Mouse (Mus musculus) limb, embryonic 13.5 days (tissue): ENCODE data around the gene Fam71f1. TPM values are rescaled to one million over a fixed set of nuclear protein-coding genes. Genes with fewer than 3 reads are reported as not detected.
A peak's percentile ranks its signal among the peaks of the same experiment; 100 is the strongest.

ENCODE experiments used
- ATAC-seq: fragments of 200-750 bp; cut with Nextera tagmentation; 2 replicates; pipeline ENCODE4 v1.8.0; 2017; ENCODE audit warnings: low read depth, moderate number of reproducible peaks, moderate TSS enrichment; ENCODE audit not compliant: low FRiP score
- H3K27ac ChIP-seq: fragments of 300-500 bp; sonication (generic); 2 replicates; pipeline ENCODE4 v1.5.1; 2015; ENCODE audit warnings: inconsistent platforms, mild to moderate bottlenecking, moderate library complexity
- H3K27me3 ChIP-seq: fragments of 300-500 bp; sonication (generic); 2 replicates; pipeline ENCODE4 v1.6.1; 2015; ENCODE audit warnings: mild to moderate bottlenecking, inconsistent platforms
- H3K36me3 ChIP-seq: fragments of 300-500 bp; sonication (generic); 2 replicates; pipeline ENCODE4 v1.6.1; 2015; ENCODE audit warnings: inconsistent platforms, mild to moderate bottlenecking, moderate library complexity
- H3K4me1 ChIP-seq: fragments of 300-500 bp; sonication (generic); 2 replicates; pipeline ENCODE4 v1.6.1; 2015; ENCODE audit warnings: inconsistent platforms
- H3K4me2 ChIP-seq: fragments of 300-500 bp; sonication (generic); replicated peaks from 2 replicates; pipeline ENCODE4 v1.6.1; 2015; ENCODE audit warnings: inconsistent platforms, mild to moderate bottlenecking, moderate library complexity
- H3K4me3 ChIP-seq: fragments of 300-500 bp; sonication (generic); 2 replicates; pipeline ENCODE4 v1.5.1; 2015; ENCODE audit warnings: moderate library complexity, mild to moderate bottlenecking, inconsistent platforms
- H3K9ac ChIP-seq: fragments of 300-500 bp; sonication (generic); 2 replicates; pipeline ENCODE4 v1.6.1; 2015; ENCODE audit warnings: mild to moderate bottlenecking, inconsistent platforms
- H3K9me3 ChIP-seq: fragments of 300-500 bp; sonication (generic); 2 replicates; pipeline ENCODE4 v1.6.1; 2016; ENCODE audit warnings: inconsistent platforms
- WGBS: fragments of 180-500 bp; shearing (Covaris S2); methylation state at CpG from one replicate; pipeline ENCODE4 v1.1.7; 2015; 5-methylcytosine and 5-hydroxymethylcytosine counted together
- polyA plus RNA-seq: library from polyadenylated mRNA; unstranded; fragments of >200 nt; fragmentation: Nextera tagmentation; extraction: Ambion mirVana; gene quantifications from 2 replicates; pipeline ENCODE4 v1.2.1, GENCODE M21; 2015

Gene Fam71f1
- polyA plus RNA-seq, 1 experiment from 2014 or later, result 0.14 TPM

DNA sequence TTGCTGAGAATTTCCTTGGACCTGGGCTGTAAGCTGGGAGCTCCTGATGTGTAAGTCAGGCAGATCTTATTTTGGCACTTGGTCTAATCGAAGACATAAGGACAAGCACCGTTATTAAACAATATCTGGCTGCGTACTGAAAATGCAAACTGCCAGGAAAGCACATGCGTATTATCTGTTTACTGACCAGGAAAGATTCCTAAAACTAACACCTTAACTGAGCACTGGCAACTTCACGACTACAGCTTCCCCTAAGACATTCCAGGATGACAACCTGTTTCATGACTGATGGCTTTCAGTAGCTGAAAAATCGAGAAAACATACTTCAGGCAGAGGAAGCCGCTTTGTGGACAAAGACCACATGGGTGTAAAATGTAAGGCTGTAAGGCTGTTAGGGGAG, 28.2 kb downstream of the Fam71f1 start:
- ATAC-seq, result no peak
- Histone ChIP-seq H3K4me2 (peak overlapping the region; percentile 76), H3K27ac (peak overlapping the region; percentile 91), H3K9ac (peak overlapping the region; percentile 74), H3K36me3 (no peaks in the 10 kb centered on the region), H3K27me3 (no peaks in the 10 kb centered on the region), H3K4me3 (peak overlapping the region; percentile 92), H3K4me1 (peaks cover 26% of the 10 kb centered on the region), H3K9me3 (no peaks in the 10 kb centered on the region)
- 34% methylated on average over 7 of the region's 7 CpGs for WGBS

DNA sequence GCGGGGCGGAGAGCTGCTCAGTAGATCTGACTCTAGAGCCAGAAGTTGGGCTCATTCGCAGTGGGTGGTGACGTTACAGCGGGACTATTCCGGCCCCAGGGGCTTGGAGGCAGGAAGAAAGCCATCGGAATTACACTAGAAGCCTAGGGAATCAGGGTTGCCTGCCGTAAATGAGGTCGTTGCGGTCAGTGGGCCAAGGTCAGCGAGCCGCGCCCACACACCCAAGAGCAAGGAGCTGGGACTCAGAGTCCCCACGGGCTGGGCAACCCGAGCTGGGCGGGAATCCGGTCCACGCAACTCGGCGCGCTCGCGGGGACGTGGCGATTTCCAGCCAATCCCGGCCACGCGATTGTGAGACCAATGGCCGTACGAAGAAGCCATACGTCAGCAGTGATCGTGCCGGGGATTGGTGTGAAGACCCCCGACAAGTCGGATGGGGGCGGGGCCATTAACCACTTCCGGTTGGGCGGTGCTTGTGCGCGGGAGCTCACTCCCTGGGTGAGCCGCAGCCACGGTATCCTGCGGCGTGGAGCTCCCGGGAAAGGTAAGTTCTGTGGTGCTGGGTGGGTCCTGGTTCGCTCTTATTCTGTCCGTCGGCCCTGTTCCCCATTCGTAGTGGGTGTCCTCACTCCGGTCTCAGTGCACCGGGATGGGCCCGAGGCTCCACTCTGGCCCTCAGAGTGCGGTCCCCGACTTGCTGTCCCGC, 28.9 kb downstream of the Fam71f1 start, which contains the start of gene Calu:
Calu (plus strand) TSS at position 405 of the 706 bp plus-strand sequence.
- Histone ChIP-seq H3K4me1 (peaks cover 26% of the 10 kb centered on the region), H3K4me3 (peak within 1 kb of the TSS; percentile 92), H3K27ac (peak within 1 kb of the TSS; percentile 91), H3K4me2 (peak within 1 kb of the TSS; percentile 76), H3K9ac (peak within 1 kb of the TSS; percentile 93), H3K27me3 (no peaks in the 10 kb centered on the region), H3K9me3 (no peaks in the 10 kb centered on the region), H3K36me3 (no peaks in the 10 kb centered on the region)
- ATAC-seq, result peak; percentile 100
- under 1% methylated on average over 55 of the region's 55 CpGs for WGBS

DNA sequence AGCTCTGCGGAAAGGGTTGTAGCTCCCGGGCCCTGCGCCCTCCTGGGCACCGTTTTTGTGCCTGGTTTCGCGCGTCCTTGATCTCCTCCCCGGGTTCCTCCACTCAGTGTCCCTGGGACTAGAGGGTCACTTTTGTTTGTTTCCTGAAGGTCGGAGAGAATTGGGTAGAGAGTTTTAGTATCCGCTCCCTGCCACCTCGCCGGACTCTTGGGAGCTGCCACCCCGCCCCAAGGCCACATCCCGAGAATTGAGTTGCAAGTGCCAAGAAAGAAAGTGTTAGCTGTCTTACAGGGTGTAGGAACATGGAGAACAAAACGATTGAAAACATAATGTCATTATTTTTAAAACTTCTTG, 29.4 kb downstream of the Fam71f1 start:
- ATAC-seq, result no peak; the same call in 1 of the 2 replicates
- H3K27ac ChIP-seq, result peak overlapping the region; percentile 81

DNA sequence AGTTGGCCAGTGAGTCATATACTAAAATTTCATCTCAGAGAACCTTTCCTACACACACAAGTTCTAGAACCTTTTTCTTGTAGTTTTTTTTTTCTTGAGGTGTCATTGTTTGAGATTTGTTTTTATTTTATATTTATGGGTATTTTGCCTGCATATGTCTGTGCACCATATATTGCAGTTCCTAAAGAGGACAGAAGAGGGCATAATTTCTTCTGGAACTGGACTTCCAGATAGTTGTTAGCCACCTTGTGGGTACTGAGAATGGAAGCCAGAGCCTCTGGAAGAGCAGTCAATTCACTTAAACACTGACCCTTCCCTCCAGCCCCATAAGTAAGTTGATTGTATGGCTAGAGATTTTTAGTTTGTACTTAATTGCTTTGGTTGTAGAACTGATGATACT, 32.7 kb downstream of the Fam71f1 start:
- ATAC-seq, result no peak
- Histone ChIP-seq H3K36me3 (peaks cover 6% of the 10 kb centered on the region), H3K9me3 (no peaks in the 10 kb centered on the region), H3K4me2 (no peak overlapping the region), H3K27ac (no peak overlapping the region), H3K27me3 (no peaks in the 10 kb centered on the region), H3K9ac (no peak overlapping the region), H3K4me1 (peaks cover 26% of the 10 kb centered on the region), H3K4me3 (no peak overlapping the region)

More for the DNA sequence above, 29.4 kb downstream of the Fam71f1 start:
- Histone ChIP-seq H3K9ac (peak overlapping the region; percentile 93), H3K4me1 (peaks cover 26% of the 10 kb centered on the region), H3K4me2 (peak overlapping the region; percentile 71), H3K4me3 (peak overlapping the region; percentile 92), H3K27me3 (no peaks in the 10 kb centered on the region), H3K9me3 (no peaks in the 10 kb centered on the region), H3K36me3 (no peaks in the 10 kb centered on the region)
- WGBS, result under 1% methylated on average over 15 of the region's 15 CpGs

DNA sequence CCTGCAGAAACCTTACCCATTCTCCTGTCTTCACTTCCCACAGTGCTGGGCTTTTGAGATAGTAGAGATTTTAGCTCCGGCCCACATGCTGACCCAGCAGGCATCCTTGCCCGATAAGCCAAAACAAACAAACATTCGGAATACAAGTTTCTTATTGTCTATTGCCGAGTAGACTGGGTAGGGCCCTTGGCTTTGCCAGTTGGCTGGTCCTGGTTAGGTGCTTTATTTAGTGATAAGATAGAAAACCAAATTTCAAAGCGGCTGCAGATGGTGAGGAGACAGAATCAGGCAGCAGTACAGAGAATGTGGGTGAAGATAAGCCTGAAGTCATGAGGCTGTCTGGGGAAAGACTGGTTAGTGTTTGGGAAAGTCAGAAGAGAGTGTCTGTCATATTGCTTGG, 33.9 kb downstream of the Fam71f1 start:
- ATAC-seq, result no peak
- H3K27ac ChIP-seq, result no peak overlapping the region
- WGBS, result 75% methylated on average over 5 of the region's 5 CpGs

DNA sequence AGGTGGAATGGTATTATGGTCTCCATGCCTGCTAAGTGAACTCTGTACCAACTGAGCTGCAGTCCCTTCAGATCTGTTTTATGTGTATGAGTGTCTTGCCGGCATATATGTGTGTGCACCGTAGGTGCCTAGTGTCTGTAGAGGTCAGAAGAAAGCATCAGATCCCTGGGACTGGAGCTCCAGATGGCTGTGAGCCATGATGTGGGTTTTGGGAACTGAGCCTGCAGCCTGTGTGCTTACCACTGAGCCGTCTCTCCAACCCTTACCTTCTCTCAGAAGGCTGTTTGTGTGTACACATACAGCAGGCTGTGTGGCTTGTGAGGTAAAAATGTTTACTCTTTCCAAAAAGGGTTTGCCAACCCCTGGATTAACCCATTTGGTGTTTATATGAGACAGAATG, 40.4 kb downstream of the Fam71f1 start:
- H3K4me1 ChIP-seq, result peaks cover 22% of the 10 kb centered on the region
- 91% methylated on average over 3 of the region's 3 CpGs for WGBS
- H3K9me3 ChIP-seq, result no peaks in the 10 kb centered on the region
- no peak overlapping the region for H3K4me2 ChIP-seq
- H3K27me3 ChIP-seq, result no peaks in the 10 kb centered on the region
- ATAC-seq, result no peak
- peaks cover 48% of the 10 kb centered on the region for H3K36me3 ChIP-seq
- no peak overlapping the region for H3K27ac ChIP-seq
- no peak overlapping the region for H3K4me3 ChIP-seq
- H3K9ac ChIP-seq, result no peak overlapping the region

More for the DNA sequence above, 33.9 kb downstream of the Fam71f1 start:
- H3K9ac ChIP-seq, result no peak overlapping the region
- no peaks in the 10 kb centered on the region for H3K9me3 ChIP-seq
- H3K4me3 ChIP-seq, result no peak overlapping the region
- H3K27me3 ChIP-seq, result no peaks in the 10 kb centered on the region
- H3K4me1 ChIP-seq, result peaks cover 20% of the 10 kb centered on the region
- peaks cover 17% of the 10 kb centered on the region for H3K36me3 ChIP-seq
- H3K4me2 ChIP-seq, result no peak overlapping the region

DNA sequence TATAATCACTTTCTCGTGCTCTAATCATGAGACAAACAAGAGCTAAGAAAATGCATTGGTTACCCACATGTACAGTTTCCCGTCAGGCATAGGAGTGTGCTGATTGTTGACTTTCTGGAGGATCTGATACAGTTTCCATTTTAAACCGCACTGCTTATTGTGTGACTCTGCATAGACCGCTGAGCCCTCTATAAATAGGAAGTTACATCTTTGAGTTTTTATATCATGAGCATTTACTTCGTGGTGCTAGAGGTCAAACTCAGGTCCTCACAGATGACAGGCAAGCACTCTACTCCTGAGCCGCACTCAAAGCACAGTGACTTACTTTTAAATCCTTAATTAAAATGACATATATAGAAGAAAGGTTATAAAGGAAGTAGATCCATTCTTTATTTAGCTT, 41.3 kb downstream of the Fam71f1 start:
- H3K4me1 ChIP-seq, result peaks cover 22% of the 10 kb centered on the region
- H3K27me3 ChIP-seq, result no peaks in the 10 kb centered on the region
- 82% methylated on average over 6 of the region's 6 CpGs for WGBS
- no peak for ATAC-seq
- H3K4me2 ChIP-seq, result no peak overlapping the region
- no peak overlapping the region for H3K9ac ChIP-seq
- no peak overlapping the region for H3K27ac ChIP-seq
- peaks cover 52% of the 10 kb centered on the region for H3K36me3 ChIP-seq
- no peak overlapping the region for H3K4me3 ChIP-seq
- no peaks in the 10 kb centered on the region for H3K9me3 ChIP-seq

DNA sequence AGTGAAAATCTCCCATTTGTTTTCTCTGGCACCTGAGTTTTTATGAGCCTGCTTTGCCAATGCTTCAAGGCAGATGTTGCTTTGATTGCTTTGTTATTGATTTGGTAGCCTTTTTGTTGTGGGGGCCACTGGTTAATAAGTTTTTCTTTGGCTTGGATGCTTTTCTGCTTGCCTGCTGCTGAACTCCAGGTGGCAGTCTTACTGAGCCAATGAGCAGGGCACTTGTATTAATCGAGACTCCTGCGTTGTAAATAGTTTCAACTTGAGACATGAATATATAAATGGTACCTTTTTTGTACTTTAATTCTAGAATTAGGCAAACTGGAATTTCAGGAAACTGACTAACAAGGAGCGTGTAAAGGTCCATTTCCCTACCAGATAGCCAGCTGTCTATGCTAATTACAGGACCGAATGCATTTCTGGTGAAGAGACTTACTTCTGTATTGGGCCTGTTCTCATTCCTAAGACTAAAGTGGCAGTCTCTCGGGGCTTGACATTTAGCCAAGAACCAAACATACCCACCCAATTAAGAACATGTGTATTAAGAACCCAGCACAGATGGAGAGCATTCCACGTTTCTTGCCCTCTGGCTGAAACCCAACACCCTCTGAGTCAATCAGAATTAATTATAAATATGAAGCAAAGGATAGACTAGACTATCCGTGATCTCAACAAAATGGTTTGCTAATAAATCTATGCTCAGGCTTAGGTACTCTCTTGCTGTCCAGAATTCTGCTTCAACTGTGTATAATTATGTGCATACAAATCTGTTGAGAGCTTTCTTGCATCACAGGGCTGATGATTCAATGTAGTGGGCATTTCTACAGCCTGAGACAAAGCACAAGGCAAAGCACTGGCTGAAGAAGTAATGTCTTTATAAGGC, 43.5 kb downstream of the Fam71f1 start:
- H3K4me3 ChIP-seq, result no peak overlapping the region
- no peak overlapping the region for H3K4me2 ChIP-seq
- ATAC-seq, result no peak
- H3K27me3 ChIP-seq, result no peaks in the 10 kb centered on the region
- peak overlapping the region; percentile 52; the same call in 1 of the 2 replicates for H3K27ac ChIP-seq
- no peak overlapping the region for H3K9ac ChIP-seq
- no peaks in the 10 kb centered on the region for H3K9me3 ChIP-seq
- WGBS, result 40% methylated on average over 7 of the region's 7 CpGs
- H3K36me3 ChIP-seq, result peaks cover 60% of the 10 kb centered on the region
- peaks cover 22% of the 10 kb centered on the region for H3K4me1 ChIP-seq

DNA sequence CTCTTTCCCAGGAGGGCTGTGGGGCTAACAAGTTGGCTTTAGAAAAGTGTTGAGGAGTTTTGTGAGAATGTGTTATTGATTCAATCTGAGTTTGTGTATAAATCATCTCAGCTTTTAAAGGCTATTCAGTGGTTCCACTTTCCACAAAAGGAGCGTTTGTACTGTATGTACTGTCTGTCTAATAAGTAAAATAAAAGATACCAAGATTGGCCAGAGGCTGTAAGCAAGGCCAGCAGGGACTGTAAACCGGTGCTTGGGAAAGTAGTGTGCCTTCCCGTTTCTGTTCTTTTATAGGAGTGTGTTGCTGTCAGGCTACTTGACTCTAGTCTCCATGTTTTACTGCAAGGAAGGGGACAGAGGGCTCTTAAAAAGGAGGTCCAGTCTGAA, 44.2 kb downstream of the Fam71f1 start:
- no peak for ATAC-seq
- Histone ChIP-seq H3K9ac (no peak overlapping the region), H3K9me3 (no peaks in the 10 kb centered on the region), H3K36me3 (peaks cover 58% of the 10 kb centered on the region), H3K4me1 (peaks cover 22% of the 10 kb centered on the region), H3K27ac (peak overlapping the region; percentile 52; the same call in 1 of the 2 replicates), H3K4me2 (no peak overlapping the region), H3K4me3 (no peak overlapping the region), H3K27me3 (no peaks in the 10 kb centered on the region)
- WGBS, result 52% methylated on average over 3 of the region's 3 CpGs

DNA sequence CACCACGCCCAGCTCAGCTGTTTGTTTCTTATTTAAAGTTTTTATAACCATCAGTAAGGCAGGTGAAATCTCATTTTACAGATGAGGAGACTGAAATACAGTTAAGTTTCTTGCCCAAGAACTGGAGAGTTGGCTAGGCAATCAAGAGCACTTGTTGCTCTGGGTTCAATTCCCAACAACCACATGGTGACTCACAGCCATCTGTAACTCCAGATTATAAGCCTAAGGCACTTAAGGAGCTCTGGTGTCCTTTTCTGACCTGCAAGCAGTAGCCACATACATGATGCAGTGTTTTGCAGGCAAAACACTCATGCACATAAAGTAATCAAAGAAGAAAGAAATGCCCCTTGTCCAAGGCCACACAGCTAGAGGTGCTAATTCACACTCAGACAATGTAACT, 46.3 kb downstream of the Fam71f1 start:
- no peak overlapping the region for H3K9ac ChIP-seq
- H3K4me1 ChIP-seq, result peaks cover 20% of the 10 kb centered on the region
- no peaks in the 10 kb centered on the region for H3K27me3 ChIP-seq
- no peak overlapping the region for H3K4me2 ChIP-seq
- WGBS, result 89% methylated on average over 1 of the region's 1 CpGs
- no peak overlapping the region for H3K4me3 ChIP-seq
- no peak for ATAC-seq
- peaks cover 65% of the 10 kb centered on the region for H3K36me3 ChIP-seq
- no peaks in the 10 kb centered on the region for H3K9me3 ChIP-seq
- H3K27ac ChIP-seq, result no peak overlapping the region

DNA sequence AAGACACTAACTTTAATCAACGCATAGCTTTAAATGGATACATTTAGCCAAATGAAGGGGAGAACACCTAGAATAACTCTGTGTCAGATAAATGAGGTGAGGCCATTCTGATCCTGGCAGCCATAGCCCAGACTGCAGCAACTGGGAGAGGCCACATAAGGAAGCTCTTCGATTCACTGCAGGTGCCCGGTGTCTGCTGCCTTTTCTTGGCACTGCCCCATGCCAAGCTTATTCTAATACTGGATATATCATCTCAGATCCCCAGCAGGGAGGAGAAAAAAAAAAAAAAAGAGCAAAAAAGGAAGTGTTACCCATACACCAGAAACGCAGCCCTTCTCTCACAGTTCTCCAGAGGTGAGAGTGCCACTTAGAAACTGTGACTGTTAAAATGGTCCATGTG, 58.4 kb downstream of the Fam71f1 start:
- Histone ChIP-seq H3K4me2 (no peak overlapping the region), H3K9ac (no peak overlapping the region), H3K27me3 (no peaks in the 10 kb centered on the region), H3K4me1 (no peaks in the 10 kb centered on the region), H3K9me3 (no peaks in the 10 kb centered on the region), H3K36me3 (peaks cover 72% of the 10 kb centered on the region), H3K4me3 (no peak overlapping the region), H3K27ac (no peak overlapping the region)
- WGBS, result 95% methylated on average over 4 of the region's 4 CpGs
- ATAC-seq, result no peak

DNA sequence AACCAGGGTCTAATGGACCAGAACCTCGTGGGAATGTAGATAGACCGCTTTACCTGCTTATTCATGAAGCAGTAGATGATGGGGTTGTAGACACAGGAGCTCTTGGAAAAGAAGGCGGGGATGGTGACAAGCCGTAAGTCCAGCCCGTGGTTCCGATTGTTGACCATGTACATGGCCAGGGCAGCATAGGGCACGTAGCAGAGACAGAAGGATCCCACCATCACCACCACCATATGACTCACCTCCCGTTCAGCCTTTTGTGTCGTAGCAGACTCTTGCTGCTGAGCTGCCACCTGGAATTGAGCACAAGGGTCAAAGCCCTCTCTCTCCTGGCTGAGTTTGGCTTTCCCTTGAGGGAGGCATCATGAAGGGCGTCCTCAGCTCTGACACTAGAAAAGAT, 59.7 kb downstream of the Fam71f1 start:
- Histone ChIP-seq H3K27me3 (no peaks in the 10 kb centered on the region), H3K9ac (no peak overlapping the region), H3K27ac (no peak overlapping the region), H3K4me2 (no peak overlapping the region), H3K36me3 (peaks cover 60% of the 10 kb centered on the region), H3K9me3 (no peaks in the 10 kb centered on the region), H3K4me1 (no peaks in the 10 kb centered on the region), H3K4me3 (no peak overlapping the region)
- no peak for ATAC-seq
- WGBS, result 94% methylated on average over 10 of the region's 10 CpGs
